Mouse (Mus musculus) lung, postnatal 0 days (tissue): ENCODE measurements at regions not wholly inside any gene's neighbourhood (a gene's known extent, or its start where the extent isn't known, plus 50 kb on each side); places are given as distances from the start of the nearest gene placed in this dataset.
"Not testable (repeated sequence)": the region's sequence is repeated elsewhere in the genome, so short reads cannot be mapped to it uniquely, and the experiment has no call there.

Experiments used
- CTCF ChIP-seq: IDR thresholded peaks from 2 replicates; pipeline ENCODE4 v1.5.1; 2016; ENCODE audit warnings: antibody characterized with exemption, mild to moderate bottlenecking
- EP300 ChIP-seq: IDR thresholded peaks from 2 replicates; pipeline ENCODE4 v1.6.1; 2016; ENCODE audit warnings: antibody characterized with exemption, mild to moderate bottlenecking, control low read depth

DNA sequence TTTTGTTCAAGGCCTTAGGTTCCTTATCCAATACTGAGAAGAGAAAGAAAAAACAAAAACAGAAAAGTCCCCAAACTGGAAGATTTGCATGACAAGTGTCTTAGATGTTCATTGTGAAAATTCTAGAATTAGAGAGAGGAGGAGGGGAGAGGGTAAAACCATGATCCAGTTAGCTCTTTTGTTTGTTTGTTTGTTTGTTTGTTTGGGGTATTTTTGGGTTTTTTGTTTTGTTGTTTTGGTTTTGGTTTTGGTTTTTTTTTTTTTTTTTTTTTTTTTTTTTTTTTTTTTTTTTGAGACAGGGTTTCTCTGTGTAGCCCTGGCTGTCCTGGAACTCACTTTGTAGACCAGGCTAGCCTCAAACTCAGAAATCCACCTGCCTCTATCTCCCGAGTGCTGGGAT is 100.8 kb upstream of the Klf3 start:
- not testable (repeated sequence) for TF ChIP-seq CTCF, EP300
